Mouse (Mus musculus) midbrain, embryonic 11.5 days (tissue): ENCODE results near the gene H2-Oa. TPM values are rescaled to one million over a fixed set of nuclear protein-coding genes. Genes with fewer than 3 reads are reported as not detected.
A peak's percentile ranks its signal among the peaks of the same experiment; 100 is the strongest.

Source experiments
- ATAC-seq: fragments of 200-750 bp; cut with Nextera tagmentation; 2 replicates; pipeline ENCODE4 v1.8.0; 2017; ENCODE audit warnings: moderate TSS enrichment, moderate library complexity; ENCODE audit not compliant: low FRiP score
- DNase-seq: peaks from one replicate; pipeline ENCODE4 v3.0.0; 2015; ENCODE audit warnings: low spot score; ENCODE audit errors: missing footprints
- H3K27ac ChIP-seq: fragments of 300-500 bp; sonication (generic); 2 replicates; pipeline ENCODE4 v1.5.1; 2014; ENCODE audit warnings: low read depth, low read length
- H3K27me3 ChIP-seq: fragments of 300-500 bp; sonication (generic); 2 replicates; pipeline ENCODE4 v1.6.1; 2014; ENCODE audit warnings: mild to moderate bottlenecking, low read length, moderate library complexity, mixed read lengths; ENCODE audit not compliant: control insufficient read depth, insufficient read depth
- H3K36me3 ChIP-seq: fragments of 300-500 bp; sonication (generic); 2 replicates; pipeline ENCODE4 v1.6.1; 2014; ENCODE audit warnings: mild to moderate bottlenecking, low read length, moderate library complexity, mixed read lengths; ENCODE audit not compliant: control insufficient read depth, insufficient read depth
- H3K4me1 ChIP-seq: fragments of 300-500 bp; sonication (generic); 2 replicates; pipeline ENCODE4 v1.6.1; 2014; ENCODE audit warnings: low read length; ENCODE audit not compliant: control insufficient read depth, insufficient read depth
- H3K4me2 ChIP-seq: fragments of 300-500 bp; sonication (generic); 2 replicates; pipeline ENCODE4 v1.6.1; 2014; ENCODE audit warnings: mild to moderate bottlenecking, moderate library complexity
- H3K4me3 ChIP-seq: fragments of 300-500 bp; sonication (generic); 2 replicates; pipeline ENCODE4 v1.5.1; 2014; ENCODE audit warnings: low read depth, low read length
- H3K9ac ChIP-seq: fragments of 300-500 bp; sonication (generic); 2 replicates; pipeline ENCODE4 v1.6.1; 2014; ENCODE audit warnings: low read length
- H3K9me3 ChIP-seq: fragments of 300-500 bp; sonication (generic); 2 replicates; pipeline ENCODE4 v1.6.1; 2016; ENCODE audit warnings: low read length; ENCODE audit not compliant: control insufficient read depth
- WGBS: fragments of 180-500 bp; shearing (Covaris S2); extraction: QIAGEN DNeasy Blood & Tissue Kit; methylation state at CpG from one replicate; pipeline ENCODE4 v1.1.7; 2014; 5-methylcytosine and 5-hydroxymethylcytosine counted together
- polyA plus RNA-seq: library from polyadenylated mRNA; unstranded; fragments of >200 nt; fragmentation: Nextera tagmentation; extraction: Ambion mirVana; gene quantifications from 2 replicates; pipeline ENCODE4 v1.2.1, GENCODE M21; 2014

H2-Oa gene
- polyA plus RNA-seq = 0.19 and 0.33 TPM in 2 replicates

- Histone ChIP-seq H3K9me3 (no peaks in the 10 kb centered on the region), H3K27me3 (no peaks in the 10 kb centered on the region), H3K4me1 (0 out of 2 replicates have a peak, but pooled peaks cover 3% of the 10 kb centered on the region), H3K4me3 (no peak within 1 kb of the TSS), H3K4me2 (no peak within 1 kb of the TSS), H3K36me3 (no peaks in the 10 kb centered on the region), H3K27ac (no peak within 1 kb of the TSS), H3K9ac (no peak within 1 kb of the TSS)
- DNase-seq = no peak
- no peak for ATAC-seq
- WGBS = 44% methylated on average over 11 of the region's 11 CpGs
Measured at GRCm38 (mm10) chr17:34092197-34092875, at the start of gene H2-Oa. Gene H2-Oa, plus strand, starts transcription at chr17:34092340.

DNA sequence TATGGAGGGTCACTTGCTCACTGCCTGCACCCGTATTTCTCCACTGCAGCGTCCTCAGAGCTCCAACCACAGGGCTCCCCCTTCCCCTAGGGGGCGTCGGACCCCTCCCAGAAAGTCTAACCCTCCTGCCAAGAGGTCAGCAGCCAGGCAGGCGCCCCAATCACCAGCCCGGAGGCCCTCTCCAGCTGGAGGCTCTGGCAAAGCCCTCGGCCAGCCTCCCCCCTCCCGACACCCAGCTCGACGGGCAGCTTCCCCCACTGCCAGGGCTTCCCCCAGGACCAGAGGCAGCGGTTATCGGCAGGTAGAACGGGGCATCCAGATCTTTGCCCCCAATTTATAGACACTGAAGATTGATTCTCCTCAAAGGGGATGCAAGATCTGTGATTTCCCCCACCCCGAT is 46.2 kb upstream of the H2-Oa start:
- ATAC-seq (no peak), DNase-seq (no peak)
- Histone ChIP-seq H3K27me3 (no peaks in the 10 kb centered on the region), H3K4me3 (no peak overlapping the region), H3K9me3 (no peaks in the 10 kb centered on the region), H3K4me1 (peaks cover 1% of the 10 kb centered on the region; the same call in 1 of the 2 replicates), H3K4me2 (no peak overlapping the region), H3K27ac (no peak overlapping the region), H3K36me3 (no peaks in the 10 kb centered on the region), H3K9ac (no peak overlapping the region)
- 79% methylated on average over 14 of the region's 14 CpGs for WGBS

- Histone ChIP-seq H3K27me3 (no peaks in the 10 kb centered on the region), H3K36me3 (no peaks in the 10 kb centered on the region), H3K4me3 (no peak overlapping the region), H3K4me1 (no peaks in the 10 kb centered on the region), H3K27ac (no peak overlapping the region), H3K9me3 (no peaks in the 10 kb centered on the region), H3K9ac (no peak overlapping the region), H3K4me2 (no peak overlapping the region)
- ATAC-seq = no peak
- no peak for DNase-seq
- 87% methylated on average over 5 of the region's 5 CpGs for WGBS
Measured at GRCm38 (mm10) chr17:34047404-34048050, 44.6 kb upstream of the H2-Oa start.

GRCm38 (mm10) chr17:34057224-34057623 is 34.9 kb upstream of the H2-Oa start:
- ATAC-seq (no peak), DNase-seq (no peak)
- Histone ChIP-seq H3K9ac (no peak overlapping the region), H3K4me2 (no peak overlapping the region), H3K36me3 (no peaks in the 10 kb centered on the region), H3K27ac (no peak overlapping the region), H3K4me1 (no peaks in the 10 kb centered on the region), H3K4me3 (no peak overlapping the region), H3K9me3 (no peaks in the 10 kb centered on the region), H3K27me3 (no peaks in the 10 kb centered on the region)
- 81% methylated on average over 7 of the region's 7 CpGs for WGBS

DNA sequence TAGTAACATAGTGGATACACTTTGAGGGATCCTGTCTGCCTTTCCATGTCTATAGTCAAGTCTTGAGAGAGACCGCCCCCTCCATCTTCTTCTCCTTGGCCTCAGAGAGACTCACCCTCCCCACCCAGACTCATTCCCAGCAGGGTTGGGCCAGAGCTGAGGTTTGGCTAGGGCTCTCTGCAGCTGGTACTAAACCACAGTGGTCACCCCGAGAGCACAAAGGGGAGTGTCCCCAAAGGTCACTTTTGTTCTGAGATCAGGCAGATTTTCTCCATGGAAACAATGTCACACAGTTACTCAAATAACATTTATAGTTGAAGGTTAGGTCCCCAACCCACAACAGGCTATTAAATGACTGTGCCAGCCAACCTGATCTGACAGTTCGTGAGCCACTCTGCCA is 23.3 kb upstream of the H2-Oa start:
- Histone ChIP-seq H3K4me3 (no peak overlapping the region), H3K9me3 (no peaks in the 10 kb centered on the region)
- 56% methylated on average over 3 of the region's 3 CpGs for WGBS

GRCm38 (mm10) chr17:34072091-34072490 is 20.0 kb upstream of the H2-Oa start:
- no peak for ATAC-seq
- H3K9me3 ChIP-seq = no peaks in the 10 kb centered on the region
- DNase-seq = no peak
- 84% methylated on average over 5 of the region's 5 CpGs for WGBS
- H3K9ac ChIP-seq = no peak overlapping the region
- no peaks in the 10 kb centered on the region for H3K36me3 ChIP-seq
- no peak overlapping the region for H3K4me3 ChIP-seq
- H3K27me3 ChIP-seq = peaks cover 7% of the 10 kb centered on the region; the same call in 1 of the 2 replicates
- H3K4me2 ChIP-seq = no peak overlapping the region
- H3K27ac ChIP-seq = no peak overlapping the region
- H3K4me1 ChIP-seq = no peaks in the 10 kb centered on the region

More for the DNA sequence above, 23.3 kb upstream of the H2-Oa start:
- no peak overlapping the region for H3K9ac ChIP-seq
- no peak overlapping the region for H3K4me2 ChIP-seq
- no peaks in the 10 kb centered on the region for H3K27me3 ChIP-seq
- no peak for DNase-seq
- no peaks in the 10 kb centered on the region; the same call in 1 of the 2 replicates for H3K36me3 ChIP-seq
- H3K27ac ChIP-seq = no peak overlapping the region
- H3K4me1 ChIP-seq = no peaks in the 10 kb centered on the region
- no peak for ATAC-seq

GRCm38 (mm10) chr17:34075271-34075670 is 16.9 kb upstream of the H2-Oa start:
- DNase-seq (peak; percentile 94), ATAC-seq (no peak)
- peaks cover 10% of the 10 kb centered on the region for H3K27me3 ChIP-seq
- H3K4me3 ChIP-seq = no peak overlapping the region
- no peak overlapping the region for H3K27ac ChIP-seq
- no peak overlapping the region for H3K9ac ChIP-seq
- H3K36me3 ChIP-seq = no peaks in the 10 kb centered on the region
- no peaks in the 10 kb centered on the region for H3K4me1 ChIP-seq
- H3K9me3 ChIP-seq = no peaks in the 10 kb centered on the region
- WGBS = 49% methylated on average over 7 of the region's 7 CpGs
- H3K4me2 ChIP-seq = no peak overlapping the region

- H3K4me3 ChIP-seq = no peak overlapping the region
- DNase-seq (peak; percentile 99), ATAC-seq (no peak; the same call in 1 of the 2 replicates)
- H3K36me3 ChIP-seq = no peaks in the 10 kb centered on the region
- 1% methylated on average over 9 of the region's 9 CpGs for WGBS
- H3K27ac ChIP-seq = no peak overlapping the region
- peaks cover 10% of the 10 kb centered on the region for H3K27me3 ChIP-seq
- H3K9me3 ChIP-seq = no peaks in the 10 kb centered on the region
- no peaks in the 10 kb centered on the region for H3K4me1 ChIP-seq
- H3K4me2 ChIP-seq = no peak overlapping the region
- no peak overlapping the region for H3K9ac ChIP-seq
Measured at GRCm38 (mm10) chr17:34077549-34077948, 14.6 kb upstream of the H2-Oa start.

- 69% methylated on average over 4 of the region's 4 CpGs for WGBS
- H3K9ac ChIP-seq = no peak overlapping the region
- H3K4me3 ChIP-seq = no peak overlapping the region
- no peak overlapping the region for H3K4me2 ChIP-seq
- no peak for ATAC-seq
- no peak for DNase-seq
- H3K9me3 ChIP-seq = no peaks in the 10 kb centered on the region
- no peaks in the 10 kb centered on the region for H3K4me1 ChIP-seq
- no peaks in the 10 kb centered on the region for H3K36me3 ChIP-seq
- peaks cover 10% of the 10 kb centered on the region for H3K27me3 ChIP-seq
- H3K27ac ChIP-seq = no peak overlapping the region
Measured at GRCm38 (mm10) chr17:34078148-34078547, 14.0 kb upstream of the H2-Oa start.
